Mouse (Mus musculus) hindbrain, postnatal 0 days (tissue): ENCODE measurements at regions not wholly inside any gene's neighbourhood (a gene's known extent, or its start where the extent isn't known, plus 50 kb on each side); places are given as distances from the start of the nearest gene placed in this dataset.

Experiments
- ATAC-seq: fragments of 200-750 bp; cut with Nextera tagmentation; 2 replicates; pipeline ENCODE4 v1.8.0; 2017; ENCODE audit warnings: mild to moderate bottlenecking, moderate TSS enrichment, moderate library complexity
- DNase-seq: peaks from one replicate; pipeline ENCODE4 v3.0.0-alpha.2; 2015; ENCODE audit warnings: low spot score
- H3K27ac ChIP-seq: fragments of 300-500 bp; sonication (generic); 2 replicates; pipeline ENCODE4 v1.5.1; 2014; ENCODE audit warnings: mild to moderate bottlenecking
- H3K27me3 ChIP-seq: fragments of 300-500 bp; sonication (generic); 2 replicates; pipeline ENCODE4 v1.6.1; 2014; ENCODE audit warnings: low read length, mixed read lengths; ENCODE audit not compliant: insufficient read depth
- H3K36me3 ChIP-seq: fragments of 300-500 bp; sonication (generic); 2 replicates; pipeline ENCODE4 v1.6.1; 2014; ENCODE audit warnings: low read length, mixed read lengths; ENCODE audit not compliant: insufficient read depth
- H3K4me1 ChIP-seq: fragments of 300-500 bp; sonication (generic); 2 replicates; pipeline ENCODE4 v1.6.1; 2014; ENCODE audit warnings: antibody characterized with exemption, low read length, mixed read lengths; ENCODE audit not compliant: insufficient read depth
- H3K4me2 ChIP-seq: fragments of 300-500 bp; sonication (generic); 2 replicates; pipeline ENCODE4 v1.6.1; 2014; ENCODE audit warnings: low read depth, mild to moderate bottlenecking, low read length, moderate library complexity, mixed read lengths
- H3K4me3 ChIP-seq: fragments of 300-500 bp; sonication (generic); 2 replicates; pipeline ENCODE4 v1.5.1; 2014; ENCODE audit warnings: low read length
- H3K9ac ChIP-seq: fragments of 300-500 bp; sonication (generic); replicated peaks from 2 replicates; pipeline ENCODE4 v1.6.1; 2014; ENCODE audit warnings: mild to moderate bottlenecking, low read length, moderate library complexity, mixed read lengths
- H3K9me3 ChIP-seq: fragments of 300-500 bp; sonication (generic); 2 replicates; pipeline ENCODE4 v1.6.1; 2016; ENCODE audit warnings: low read length, mixed read lengths
- CTCF ChIP-seq: IDR thresholded peaks from 2 replicates; pipeline ENCODE4 v1.5.1; 2016; ENCODE audit warnings: antibody characterized with exemption, control low read depth, low read depth
- WGBS: fragments of 180-500 bp; shearing (Covaris S2); extraction: QIAGEN DNeasy Blood & Tissue Kit; methylation state at CpG from one replicate; pipeline ENCODE4 v1.1.7; 2014; 5-methylcytosine and 5-hydroxymethylcytosine counted together

GRCm38 (mm10) chr13:24527812-24528531 is 54.0 kb upstream of the Ripor2 start:
- peak; percentile 58 for TF ChIP-seq CTCF
- Histone ChIP-seq H3K9ac (no peak overlapping the region), H3K4me1 (no peaks in the 10 kb centered on the region), H3K4me3 (no peak overlapping the region), H3K27me3 (no peaks in the 10 kb centered on the region), H3K9me3 (no peaks in the 10 kb centered on the region), H3K36me3 (no peaks in the 10 kb centered on the region), H3K27ac (no peak overlapping the region), H3K4me2 (no peak overlapping the region)
- WGBS: 47% methylated on average over 5 of the region's 5 CpGs
- ATAC-seq: no peak
- peak; percentile 39 for DNase-seq
